Mouse (Mus musculus): ENCODE measurements around the gene Klhl41. TPM values are rescaled to one million over a fixed set of nuclear protein-coding genes. Genes with fewer than 3 reads are reported as not detected.
"Not testable (repeated sequence)": the region's sequence is repeated elsewhere in the genome, so short reads cannot be mapped to it uniquely, and the experiment has no call there.

The Klhl41 gene
- polyA plus RNA-seq, 1 experiment from 2014 or later, result 1.2 TPM

DNA sequence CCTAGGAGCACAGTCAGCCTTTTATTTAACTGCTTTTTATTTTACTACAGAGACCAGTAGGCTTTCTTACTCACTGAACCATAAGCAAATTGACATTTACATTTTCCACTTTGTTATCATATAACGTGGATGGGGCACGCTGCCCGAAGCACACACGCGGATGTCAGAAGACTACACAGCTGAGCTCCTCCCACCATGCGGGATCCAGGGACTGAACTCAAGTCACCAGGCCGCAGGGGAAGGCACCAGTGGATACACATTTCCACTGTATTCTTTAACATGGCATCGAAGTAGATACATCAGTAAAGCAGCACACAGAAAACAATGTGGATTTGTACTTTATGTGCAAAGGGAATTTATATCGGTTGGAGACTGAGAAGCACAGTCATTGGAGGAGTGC, 5.3 kb downstream of the Klhl41 start:
- no peaks in the 10 kb centered on the region for H3K27me3 ChIP-seq (ENCODE audit: control insufficient read depth, insufficient read depth, low read depth, low read length)
- no peak overlapping the region for H3K9ac ChIP-seq (ENCODE audit: low read depth, low read length)
- H3K4me1 ChIP-seq (ENCODE audit: control insufficient read depth, low read depth, low read length), result no peaks in the 10 kb centered on the region
- no peak overlapping the region for H3K27ac ChIP-seq (ENCODE audit: low read length)
- H3K36me3 ChIP-seq (ENCODE audit: control insufficient read depth, insufficient read depth), result no peaks in the 10 kb centered on the region
- no peak overlapping the region for H3K4me2 ChIP-seq (ENCODE audit: low read depth, low read length)
- no peaks in the 10 kb centered on the region for H3K9me3 ChIP-seq (replicated peaks; ENCODE audit: control insufficient read depth, low read length)
- H3K4me3 ChIP-seq (ENCODE audit: low read depth, low read length), result no peak overlapping the region
- 80% methylated on average over 9 of the region's 9 CpGs for WGBS (ENCODE audit: insufficient replicate concordance)
- no peak for ATAC-seq (ENCODE audit: low read depth)

DNA sequence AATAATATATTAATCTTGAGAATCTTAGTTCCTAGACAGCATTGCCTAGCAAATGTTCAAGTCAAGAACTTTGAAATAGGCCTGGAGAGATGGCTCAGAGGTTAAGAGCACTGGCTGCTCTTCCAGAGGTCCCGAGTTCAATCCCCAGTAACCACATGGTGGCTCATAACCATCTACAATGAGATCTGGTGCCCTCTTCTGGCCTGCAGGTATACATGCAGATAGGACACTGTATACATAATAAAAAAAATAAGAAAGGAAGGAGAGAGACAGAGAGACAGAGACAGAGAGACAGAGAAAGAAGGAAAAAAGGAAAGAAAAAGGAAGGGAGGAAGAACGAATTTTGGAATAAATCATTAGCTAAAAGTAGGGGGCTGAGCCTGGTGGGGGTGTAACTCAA, 6.8 kb downstream of the Klhl41 start:
- H3K4me3 ChIP-seq (ENCODE audit: low read depth, low read length), result no peak overlapping the region
- H3K36me3 ChIP-seq (ENCODE audit: control insufficient read depth, insufficient read depth), result no peaks in the 10 kb centered on the region
- no peaks in the 10 kb centered on the region for H3K9me3 ChIP-seq (replicated peaks; ENCODE audit: control insufficient read depth, low read length)
- no peaks in the 10 kb centered on the region for H3K4me1 ChIP-seq (ENCODE audit: control insufficient read depth, low read depth, low read length)
- H3K27ac ChIP-seq (ENCODE audit: low read length), result no peak overlapping the region
- no peak for ATAC-seq (ENCODE audit: low read depth)
- H3K9ac ChIP-seq (ENCODE audit: low read depth, low read length), result no peak overlapping the region
- no peak overlapping the region for H3K4me2 ChIP-seq (ENCODE audit: low read depth, low read length)
- WGBS (ENCODE audit: insufficient replicate concordance), result 24% methylated on average over 2 of the region's 2 CpGs
- H3K27me3 ChIP-seq (ENCODE audit: control insufficient read depth, insufficient read depth, low read depth, low read length), result no peaks in the 10 kb centered on the region

- H3K4me2 ChIP-seq (ENCODE audit: low read depth, low read length); H3K27me3 ChIP-seq (ENCODE audit: control insufficient read depth, insufficient read depth, low read depth, low read length); H3K4me3 ChIP-seq (ENCODE audit: low read depth, low read length); H3K27ac ChIP-seq (ENCODE audit: low read length); H3K4me1 ChIP-seq (ENCODE audit: control insufficient read depth, low read depth, low read length); ATAC-seq (ENCODE audit: low read depth); H3K36me3 ChIP-seq (ENCODE audit: control insufficient read depth, insufficient read depth); H3K9ac ChIP-seq (ENCODE audit: low read depth, low read length); H3K9me3 ChIP-seq (replicated peaks; ENCODE audit: control insufficient read depth, low read length): not testable (repeated sequence)
- WGBS (ENCODE audit: insufficient replicate concordance), result 49% methylated on average over 2 of the region's 2 CpGs
Measured at GRCm38 (mm10) chr2:69677215-69677614, 7.3 kb downstream of the Klhl41 start.

- 49% methylated on average over 6 of the region's 6 CpGs for WGBS (ENCODE audit: insufficient replicate concordance)
Measured at GRCm38 (mm10) chr2:69679990-69680389, 10.1 kb downstream of the Klhl41 start.

DNA sequence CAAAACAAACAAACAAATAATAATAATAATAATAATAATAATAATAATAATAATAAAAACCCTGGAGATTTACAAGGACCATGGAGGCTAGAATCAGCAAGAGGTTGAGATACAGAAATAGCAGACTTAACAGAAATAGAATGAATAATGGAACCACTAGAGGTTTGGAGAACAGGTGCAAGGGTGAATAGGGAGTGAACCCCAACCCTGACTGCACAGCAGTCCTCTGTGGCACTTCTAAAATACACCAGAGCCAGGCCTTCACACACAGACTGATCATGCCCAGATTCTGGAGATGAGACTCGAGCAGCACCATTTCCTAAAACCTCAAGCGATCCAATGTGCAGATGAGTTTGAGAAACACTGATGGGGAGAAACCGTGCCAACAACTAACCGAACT, 12.0 kb downstream of the Klhl41 start:
- H3K9me3 ChIP-seq (replicated peaks; ENCODE audit: control insufficient read depth, low read length), result no peaks in the 10 kb centered on the region
- no peaks in the 10 kb centered on the region for H3K36me3 ChIP-seq (ENCODE audit: control insufficient read depth, insufficient read depth)
- no peak overlapping the region for H3K9ac ChIP-seq (ENCODE audit: low read depth, low read length)
- no peak overlapping the region for H3K27ac ChIP-seq (ENCODE audit: low read length)
- H3K27me3 ChIP-seq (ENCODE audit: control insufficient read depth, insufficient read depth, low read depth, low read length), result no peaks in the 10 kb centered on the region
- WGBS (ENCODE audit: insufficient replicate concordance), result 78% methylated on average over 4 of the region's 4 CpGs
- H3K4me3 ChIP-seq (ENCODE audit: low read depth, low read length), result no peak overlapping the region
- ATAC-seq (ENCODE audit: low read depth), result no peak
- H3K4me2 ChIP-seq (ENCODE audit: low read depth, low read length), result no peak overlapping the region
- H3K4me1 ChIP-seq (ENCODE audit: control insufficient read depth, low read depth, low read length), result no peaks in the 10 kb centered on the region

More at GRCm38 (mm10) chr2:69679990-69680389, 10.1 kb downstream of the Klhl41 start:
- no peak overlapping the region for H3K27ac ChIP-seq (ENCODE audit: low read length)
- H3K4me2 ChIP-seq (ENCODE audit: low read depth, low read length), result no peak overlapping the region
- H3K27me3 ChIP-seq (ENCODE audit: control insufficient read depth, insufficient read depth, low read depth, low read length), result no peaks in the 10 kb centered on the region
- H3K4me3 ChIP-seq (ENCODE audit: low read depth, low read length), result no peak overlapping the region
- H3K36me3 ChIP-seq (ENCODE audit: control insufficient read depth, insufficient read depth), result no peaks in the 10 kb centered on the region
- H3K9ac ChIP-seq (ENCODE audit: low read depth, low read length), result no peak overlapping the region
- ATAC-seq (ENCODE audit: low read depth), result no peak
- no peaks in the 10 kb centered on the region for H3K4me1 ChIP-seq (ENCODE audit: control insufficient read depth, low read depth, low read length)
- H3K9me3 ChIP-seq (replicated peaks; ENCODE audit: control insufficient read depth, low read length), result no peaks in the 10 kb centered on the region

- WGBS (ENCODE audit: insufficient replicate concordance), result 80% methylated on average over 13 of the region's 13 CpGs
- no peak overlapping the region for H3K4me3 ChIP-seq (ENCODE audit: low read depth, low read length)
- ATAC-seq (ENCODE audit: low read depth), result no peak
- H3K36me3 ChIP-seq (ENCODE audit: control insufficient read depth, insufficient read depth), result no peaks in the 10 kb centered on the region
- H3K27me3 ChIP-seq (ENCODE audit: control insufficient read depth, insufficient read depth, low read depth, low read length), result no peaks in the 10 kb centered on the region
- no peak overlapping the region for H3K4me2 ChIP-seq (ENCODE audit: low read depth, low read length)
- no peak overlapping the region for H3K27ac ChIP-seq (ENCODE audit: low read length)
- no peak overlapping the region for H3K9ac ChIP-seq (ENCODE audit: low read depth, low read length)
- no peaks in the 10 kb centered on the region for H3K9me3 ChIP-seq (replicated peaks; ENCODE audit: control insufficient read depth, low read length)
- no peaks in the 10 kb centered on the region for H3K4me1 ChIP-seq (ENCODE audit: control insufficient read depth, low read depth, low read length)
Measured at GRCm38 (mm10) chr2:69683036-69683805, 13.3 kb downstream of the Klhl41 start.

DNA sequence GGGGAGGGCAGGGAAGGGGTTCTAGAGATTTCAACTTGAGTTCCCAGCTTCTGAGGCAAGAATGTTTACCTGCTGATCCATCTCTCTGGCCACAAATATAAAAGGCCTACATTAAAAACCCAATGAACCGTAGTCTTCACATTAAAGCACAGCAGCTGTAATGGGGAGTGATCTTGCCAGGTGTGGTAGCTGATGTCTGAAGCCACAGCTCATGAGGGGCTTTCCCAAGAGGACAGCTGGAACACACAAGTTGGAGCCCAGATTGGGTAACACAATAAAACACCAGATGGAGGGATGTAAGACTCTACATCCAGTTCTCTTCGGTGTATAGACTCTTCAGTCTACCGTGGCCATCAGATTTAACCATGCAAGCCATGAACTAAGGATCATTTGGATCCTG, 14.6 kb downstream of the Klhl41 start:
- no peak overlapping the region for H3K9ac ChIP-seq (ENCODE audit: low read depth, low read length)
- H3K27ac ChIP-seq (ENCODE audit: low read length), result no peak overlapping the region
- no peak for ATAC-seq (ENCODE audit: low read depth)
- H3K36me3 ChIP-seq (ENCODE audit: control insufficient read depth, insufficient read depth), result no peaks in the 10 kb centered on the region
- 74% methylated on average over 3 of the region's 3 CpGs for WGBS (ENCODE audit: insufficient replicate concordance)
- no peaks in the 10 kb centered on the region for H3K27me3 ChIP-seq (ENCODE audit: control insufficient read depth, insufficient read depth, low read depth, low read length)
- H3K4me1 ChIP-seq (ENCODE audit: control insufficient read depth, low read depth, low read length), result no peaks in the 10 kb centered on the region
- no peaks in the 10 kb centered on the region for H3K9me3 ChIP-seq (replicated peaks; ENCODE audit: control insufficient read depth, low read length)
- no peak overlapping the region for H3K4me3 ChIP-seq (ENCODE audit: low read depth, low read length)
- H3K4me2 ChIP-seq (ENCODE audit: low read depth, low read length), result no peak overlapping the region

DNA sequence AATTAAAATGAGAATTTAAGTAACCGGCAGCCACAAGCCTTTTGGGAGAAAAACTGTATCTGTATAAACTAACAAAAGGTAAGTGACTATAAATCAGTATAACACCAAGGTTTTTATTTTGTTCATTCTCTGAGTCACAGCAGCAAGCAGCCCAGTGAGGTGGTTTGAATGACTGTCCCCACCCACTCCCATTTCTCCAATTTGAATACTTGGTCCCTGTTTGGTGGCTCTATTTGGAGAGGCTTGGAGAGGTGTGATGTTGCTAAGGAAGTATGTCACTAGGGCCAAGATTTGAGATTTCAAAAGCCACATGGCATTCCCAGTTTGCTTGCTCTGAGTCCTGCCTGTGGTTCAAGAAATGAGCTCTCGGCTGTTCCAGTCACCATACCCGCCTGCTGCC, 20.3 kb downstream of the Klhl41 start:
- ATAC-seq (ENCODE audit: low read depth), result no peak
- no peak overlapping the region for H3K4me3 ChIP-seq (ENCODE audit: low read depth, low read length)
- H3K4me1 ChIP-seq (ENCODE audit: control insufficient read depth, low read depth, low read length), result no peaks in the 10 kb centered on the region
- no peak overlapping the region for H3K9ac ChIP-seq (ENCODE audit: low read depth, low read length)
- whole genome bisulfite sequencing (ENCODE audit: insufficient replicate concordance), result 80% methylated on average over 3 of the region's 3 CpGs
- no peaks in the 10 kb centered on the region for H3K27me3 ChIP-seq (ENCODE audit: control insufficient read depth, insufficient read depth, low read depth, low read length)
- no peaks in the 10 kb centered on the region for H3K9me3 ChIP-seq (replicated peaks; ENCODE audit: control insufficient read depth, low read length)
- H3K4me2 ChIP-seq (ENCODE audit: low read depth, low read length), result no peak overlapping the region
- no peak overlapping the region for H3K27ac ChIP-seq (ENCODE audit: low read length)
- no peaks in the 10 kb centered on the region; the same call in 1 of the 2 replicates for H3K36me3 ChIP-seq (ENCODE audit: control insufficient read depth, insufficient read depth)

DNA sequence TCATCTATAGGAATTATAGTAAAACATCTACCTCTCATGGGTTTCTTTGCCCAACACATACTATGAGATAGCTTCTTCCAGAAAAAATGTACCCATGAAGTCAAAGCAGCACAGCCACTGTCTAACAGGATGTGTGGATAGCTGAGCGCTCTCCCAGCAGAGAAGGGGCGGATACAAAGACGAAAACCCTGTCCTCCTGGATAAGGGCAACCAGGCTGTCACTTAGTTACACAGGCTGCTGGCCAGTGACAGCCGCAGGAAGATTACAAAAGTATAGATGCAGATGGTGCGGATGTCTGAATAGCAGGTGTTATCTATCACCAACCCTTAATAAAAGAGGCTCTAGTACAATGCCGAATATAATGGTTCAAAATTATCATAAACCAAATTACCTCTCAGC, 20.9 kb downstream of the Klhl41 start:
- Histone ChIP-seq H3K4me3 (ENCODE audit: low read depth, low read length) (no peak overlapping the region), H3K27ac (ENCODE audit: low read length) (no peak overlapping the region), H3K27me3 (ENCODE audit: control insufficient read depth, insufficient read depth, low read depth, low read length) (no peaks in the 10 kb centered on the region), H3K9ac (ENCODE audit: low read depth, low read length) (no peak overlapping the region), H3K36me3 (ENCODE audit: control insufficient read depth, insufficient read depth) (no peaks in the 10 kb centered on the region; the same call in 1 of the 2 replicates), H3K4me1 (ENCODE audit: control insufficient read depth, low read depth, low read length) (no peaks in the 10 kb centered on the region), H3K9me3 (replicated peaks; ENCODE audit: control insufficient read depth, low read length) (no peaks in the 10 kb centered on the region), H3K4me2 (ENCODE audit: low read depth, low read length) (no peak overlapping the region)
- WGBS (ENCODE audit: insufficient replicate concordance), result 76% methylated on average over 6 of the region's 6 CpGs
- no peak for ATAC-seq (ENCODE audit: low read depth)
